Mouse (Mus musculus) erythroblast, embryonic 14.5 days (primary cell): ENCODE results near the gene Pkp2.

Experiments used
- GATA1 ChIP-seq: IDR thresholded peaks from 2 replicates; pipeline ENCODE4 v1.6.1; 2012; ENCODE audit warnings: low read length, inconsistent platforms, mixed read lengths
- TAL1 ChIP-seq: IDR thresholded peaks from 3 replicates; pipeline ENCODE4 v1.6.1; 2012; ENCODE audit warnings: low read length, inconsistent platforms, mixed read lengths

DNA sequence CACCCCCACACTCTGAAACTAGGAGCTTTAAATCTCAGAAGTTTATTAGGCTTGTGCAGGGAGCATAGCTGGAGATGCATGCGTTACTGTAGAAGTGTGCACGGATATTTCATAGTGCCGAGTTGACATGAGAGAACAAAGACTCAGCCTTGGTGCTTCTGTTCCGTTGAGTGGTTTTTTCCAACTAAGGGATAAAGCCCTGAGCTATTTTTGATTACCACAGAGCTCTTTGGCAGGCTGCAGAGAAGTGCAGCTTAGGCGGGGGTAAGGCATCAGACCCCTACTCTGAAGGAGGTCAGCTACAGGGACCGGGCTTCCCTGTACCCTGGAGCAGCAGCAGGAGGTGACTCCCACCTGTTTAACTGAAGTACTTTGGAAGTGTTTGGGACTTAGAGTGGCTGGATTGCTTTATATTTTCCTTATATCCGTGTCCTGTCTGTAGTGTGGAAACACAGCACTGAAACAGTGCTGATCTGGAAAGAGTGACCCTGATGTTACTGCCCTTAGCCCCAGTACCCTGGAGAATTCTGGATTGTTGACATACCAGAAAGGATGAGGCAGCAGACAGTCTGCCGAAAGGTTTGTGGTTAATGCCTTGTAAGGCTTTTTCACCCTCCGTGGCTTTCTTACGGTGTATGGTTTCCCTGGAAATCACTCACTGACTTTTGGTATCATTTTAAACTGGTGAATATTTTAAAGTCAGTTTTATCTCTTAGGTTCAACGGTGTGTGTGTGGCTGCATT lies 2.7 kb downstream of the Pkp2 start:
- TF ChIP-seq TAL1 = no peak
- TF ChIP-seq GATA1 = no peak
